Mouse (Mus musculus) forebrain, embryonic 11.5 days (tissue): ENCODE measurements around the gene Igfbp1. TPM values are rescaled to one million over a fixed set of nuclear protein-coding genes. Genes with fewer than 3 reads are reported as not detected.

ENCODE experiments used
- ATAC-seq: fragments of 200-750 bp; cut with Nextera tagmentation; replicated peaks from 2 replicates; pipeline ENCODE4 v1.8.0; 2017; ENCODE audit warnings: moderate TSS enrichment; ENCODE audit not compliant: low FRiP score
- DNase-seq: peaks from one replicate; pipeline ENCODE4 v3.0.0-alpha.2; 2017; ENCODE audit warnings: low spot score
- H3K27ac ChIP-seq: fragments of 300-500 bp; sonication (generic); 2 replicates; pipeline ENCODE4 v1.5.1; 2014; ENCODE audit warnings: low read depth, low read length
- H3K27me3 ChIP-seq: fragments of 300-500 bp; sonication (generic); 2 replicates; pipeline ENCODE4 v1.6.1; 2014; ENCODE audit warnings: mild to moderate bottlenecking, low read length, mixed read lengths; ENCODE audit not compliant: control insufficient read depth, insufficient read depth
- H3K36me3 ChIP-seq: fragments of 300-500 bp; sonication (generic); 2 replicates; pipeline ENCODE4 v1.6.1; 2014; ENCODE audit warnings: mild to moderate bottlenecking, low read length, moderate library complexity, mixed read lengths; ENCODE audit not compliant: control insufficient read depth, insufficient read depth
- H3K4me1 ChIP-seq: fragments of 300-500 bp; sonication (generic); replicated peaks from 2 replicates; pipeline ENCODE4 v1.6.1; 2014; ENCODE audit warnings: low read length, mixed read lengths; ENCODE audit not compliant: control insufficient read depth, insufficient read depth
- H3K4me2 ChIP-seq: fragments of 300-500 bp; sonication (generic); 2 replicates; pipeline ENCODE4 v1.6.1; 2014; ENCODE audit warnings: low read depth, mild to moderate bottlenecking, low read length, moderate library complexity, mixed read lengths; ENCODE audit not compliant: severe bottlenecking
- H3K4me3 ChIP-seq: fragments of 300-500 bp; sonication (generic); 2 replicates; pipeline ENCODE4 v1.5.1; 2014; ENCODE audit warnings: low read depth, low read length
- H3K9ac ChIP-seq: fragments of 300-500 bp; sonication (generic); 2 replicates; pipeline ENCODE4 v1.6.1; 2014; ENCODE audit warnings: low read length
- H3K9me3 ChIP-seq: fragments of 300-500 bp; sonication (generic); 2 replicates; pipeline ENCODE4 v1.6.1; 2016; ENCODE audit warnings: low read length, mixed read lengths; ENCODE audit not compliant: control insufficient read depth
- WGBS: fragments of 180-500 bp; shearing (Covaris S2); extraction: QIAGEN DNeasy Blood & Tissue Kit; methylation state at CpG from one replicate; pipeline ENCODE4 v1.1.7; 2014; 5-methylcytosine and 5-hydroxymethylcytosine counted together
- polyA plus RNA-seq: library from polyadenylated mRNA; unstranded; fragments of >200 nt; fragmentation: Nextera tagmentation; extraction: Ambion mirVana; gene quantifications from 2 replicates; pipeline ENCODE4 v1.2.1, GENCODE M21; 2014

Gene Igfbp1
- polyA plus RNA-seq, 1 experiment from 2014 or later: 0.16 TPM

- no peak overlapping the region for H3K4me3 ChIP-seq
- no peak overlapping the region for H3K4me2 ChIP-seq
- H3K4me1 ChIP-seq: no peaks in the 10 kb centered on the region
- H3K36me3 ChIP-seq: no peaks in the 10 kb centered on the region
- no peaks in the 10 kb centered on the region for H3K9me3 ChIP-seq
- DNase-seq (no peak), ATAC-seq (no peak)
- WGBS: 82% methylated on average over 4 of the region's 4 CpGs
- no peak overlapping the region for H3K27ac ChIP-seq
- no peak overlapping the region for H3K9ac ChIP-seq
- no peaks in the 10 kb centered on the region for H3K27me3 ChIP-seq
Measured at GRCm38 (mm10) chr11:7228107-7228506, 30.5 kb downstream of the Igfbp1 start.

GRCm38 (mm10) chr11:7230000-7230399 lies 32.4 kb downstream of the Igfbp1 start:
- no peak overlapping the region for H3K27ac ChIP-seq

DNA sequence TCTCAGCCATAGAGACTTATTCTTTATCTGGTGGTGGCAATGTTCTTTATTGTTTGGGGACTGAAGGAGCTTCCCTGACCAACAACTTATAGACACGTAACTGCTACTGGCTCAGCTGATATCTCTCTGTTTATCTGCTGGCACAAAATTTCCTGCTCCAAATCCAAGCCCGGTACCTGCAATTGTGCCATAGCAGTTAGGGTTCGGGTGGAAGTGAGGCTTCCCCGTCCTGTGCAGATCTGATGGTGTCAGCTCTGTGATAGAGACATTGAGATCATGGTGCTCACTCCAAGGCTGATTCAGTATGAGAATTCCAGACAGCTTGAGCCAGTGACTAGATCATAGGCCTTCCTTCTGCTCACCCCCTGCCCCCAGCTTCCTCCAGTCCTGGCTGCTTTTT lies 34.4 kb downstream of the Igfbp1 start:
- H3K36me3 ChIP-seq: no peaks in the 10 kb centered on the region
- no peak for ATAC-seq
- DNase-seq: no peak
- no peaks in the 10 kb centered on the region for H3K27me3 ChIP-seq
- H3K27ac ChIP-seq: no peak overlapping the region
- H3K4me1 ChIP-seq: no peaks in the 10 kb centered on the region
- H3K9me3 ChIP-seq: no peaks in the 10 kb centered on the region
- WGBS: 94% methylated on average over 4 of the region's 4 CpGs
- no peak overlapping the region for H3K4me3 ChIP-seq
- H3K4me2 ChIP-seq: no peak overlapping the region
- no peak overlapping the region for H3K9ac ChIP-seq

More at GRCm38 (mm10) chr11:7230000-7230399, 32.4 kb downstream of the Igfbp1 start:
- Histone ChIP-seq H3K4me3 (no peak overlapping the region), H3K9ac (no peak overlapping the region), H3K36me3 (no peaks in the 10 kb centered on the region), H3K9me3 (no peaks in the 10 kb centered on the region), H3K27me3 (no peaks in the 10 kb centered on the region), H3K4me2 (no peak overlapping the region), H3K4me1 (no peaks in the 10 kb centered on the region)
- 86% methylated on average over 4 of the region's 4 CpGs for WGBS
- DNase-seq: no peak
- no peak for ATAC-seq

GRCm38 (mm10) chr11:7233333-7233732 lies 35.8 kb downstream of the Igfbp1 start:
- ATAC-seq (no peak), DNase-seq (no peak)
- 82% methylated on average over 2 of the region's 2 CpGs for WGBS
- no peaks in the 10 kb centered on the region for H3K4me1 ChIP-seq
- H3K36me3 ChIP-seq: no peaks in the 10 kb centered on the region
- no peak overlapping the region for H3K9ac ChIP-seq
- H3K27ac ChIP-seq: no peak overlapping the region
- H3K4me2 ChIP-seq: no peak overlapping the region
- H3K4me3 ChIP-seq: no peak overlapping the region
- H3K9me3 ChIP-seq: no peaks in the 10 kb centered on the region
- H3K27me3 ChIP-seq: no peaks in the 10 kb centered on the region

GRCm38 (mm10) chr11:7234436-7234835 lies 36.9 kb downstream of the Igfbp1 start:
- Histone ChIP-seq H3K9me3 (no peaks in the 10 kb centered on the region), H3K27ac (no peak overlapping the region), H3K36me3 (no peaks in the 10 kb centered on the region), H3K4me3 (no peak overlapping the region), H3K4me1 (no peaks in the 10 kb centered on the region), H3K27me3 (no peaks in the 10 kb centered on the region), H3K9ac (no peak overlapping the region), H3K4me2 (no peak overlapping the region)
- no peak for ATAC-seq
- no peak for DNase-seq
- WGBS: 93% methylated on average over 1 of the region's 1 CpGs

GRCm38 (mm10) chr11:7234981-7235609 lies 37.5 kb downstream of the Igfbp1 start:
- H3K4me3 ChIP-seq: no peak overlapping the region
- DNase-seq (no peak), ATAC-seq (no peak)
- no peaks in the 10 kb centered on the region for H3K4me1 ChIP-seq
- no peaks in the 10 kb centered on the region for H3K9me3 ChIP-seq
- H3K27ac ChIP-seq: no peak overlapping the region
- no peak overlapping the region for H3K9ac ChIP-seq
- no peak overlapping the region for H3K4me2 ChIP-seq
- H3K27me3 ChIP-seq: no peaks in the 10 kb centered on the region
- H3K36me3 ChIP-seq: no peaks in the 10 kb centered on the region
- 53% methylated on average over 3 of the region's 3 CpGs for WGBS

- Histone ChIP-seq H3K4me2 (no peak overlapping the region), H3K4me1 (no peaks in the 10 kb centered on the region), H3K27me3 (no peaks in the 10 kb centered on the region), H3K36me3 (no peaks in the 10 kb centered on the region), H3K9me3 (no peaks in the 10 kb centered on the region), H3K27ac (no peak overlapping the region), H3K4me3 (no peak overlapping the region), H3K9ac (no peak overlapping the region)
- DNase-seq (no peak), ATAC-seq (no peak)
- WGBS: 88% methylated on average over 2 of the region's 2 CpGs
Measured at GRCm38 (mm10) chr11:7236751-7237150, 39.2 kb downstream of the Igfbp1 start.

- no peak for ATAC-seq
- Histone ChIP-seq H3K4me1 (no peaks in the 10 kb centered on the region), H3K9me3 (no peaks in the 10 kb centered on the region), H3K4me3 (no peak overlapping the region), H3K4me2 (no peak overlapping the region), H3K36me3 (no peaks in the 10 kb centered on the region), H3K27ac (no peak overlapping the region), H3K27me3 (no peaks in the 10 kb centered on the region), H3K9ac (no peak overlapping the region)
- no peak for DNase-seq
- WGBS: 86% methylated on average over 6 of the region's 6 CpGs
Measured at GRCm38 (mm10) chr11:7237712-7238111, 40.1 kb downstream of the Igfbp1 start.

DNA sequence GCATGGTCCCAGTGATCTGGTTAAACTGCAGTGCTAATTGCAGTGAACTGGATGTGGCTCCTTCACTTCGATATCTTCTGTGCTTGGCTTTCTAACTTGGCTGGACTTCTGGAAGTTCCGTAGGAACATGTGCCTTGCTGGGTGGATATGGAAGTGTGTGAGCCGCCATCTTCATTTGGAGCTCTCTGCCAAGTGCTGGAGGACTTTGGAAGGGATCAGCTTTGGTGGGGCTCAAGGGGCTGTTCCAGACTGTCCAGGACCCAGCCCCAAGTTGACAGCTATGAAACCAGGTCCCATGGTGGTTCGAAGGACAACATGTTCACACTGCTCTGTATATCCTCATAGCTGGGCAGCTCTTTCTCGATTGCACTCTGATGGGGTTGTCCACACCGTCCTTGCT lies 41.0 kb downstream of the Igfbp1 start:
- no peaks in the 10 kb centered on the region for H3K36me3 ChIP-seq
- no peak overlapping the region for H3K27ac ChIP-seq
- no peak overlapping the region for H3K9ac ChIP-seq
- no peaks in the 10 kb centered on the region for H3K9me3 ChIP-seq
- no peak overlapping the region for H3K4me2 ChIP-seq
- H3K4me1 ChIP-seq: no peaks in the 10 kb centered on the region
- WGBS: 92% methylated on average over 6 of the region's 6 CpGs
- H3K27me3 ChIP-seq: no peaks in the 10 kb centered on the region
- H3K4me3 ChIP-seq: no peak overlapping the region
- DNase-seq (no peak), ATAC-seq (no peak)
